Mouse (Mus musculus) liver, embryonic 14.5 days (tissue): ENCODE data around the gene Ddx6.

ENCODE experiments used
- CTCF ChIP-seq: IDR thresholded peaks from 2 replicates; pipeline ENCODE4 v1.5.1; 2016; ENCODE audit warnings: antibody characterized with exemption, low read depth, control low read depth
- EP300 ChIP-seq: IDR thresholded peaks from 2 replicates; pipeline ENCODE4 v1.6.1; 2016; ENCODE audit warnings: antibody characterized with exemption, low read depth

DNA sequence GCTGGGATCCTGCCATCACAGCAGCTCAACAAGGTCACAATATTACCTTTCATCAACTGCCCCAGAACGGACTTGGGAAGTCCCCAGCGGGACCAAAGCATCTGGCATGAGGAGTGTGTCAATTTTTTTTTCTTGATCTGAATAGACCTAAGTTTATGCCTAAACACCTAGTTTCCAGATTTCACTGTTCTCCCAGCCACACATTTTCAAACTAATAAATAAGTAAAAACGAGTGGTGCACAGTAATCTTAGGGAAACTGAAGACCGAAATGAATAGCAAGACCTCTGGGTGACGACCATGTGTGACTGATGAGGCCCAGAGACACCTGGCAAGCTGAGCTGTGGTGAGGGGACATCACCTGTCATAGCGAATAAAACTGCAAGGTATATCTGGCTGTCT lies 3.9 kb upstream of the Ddx6 start:
- TF ChIP-seq CTCF, result no peak
- no peak for TF ChIP-seq EP300
